Mouse (Mus musculus) brain, embryonic 14.5 days (tissue): Measurements from ENCODE around the gene Prss22.

Experiments
- CTCF ChIP-seq: fragments of 200-500 bp; IDR thresholded peaks from 2 replicates; pipeline ENCODE4 v1.5.1; 2012; ENCODE audit warnings: inconsistent platforms, mild to moderate bottlenecking, moderate library complexity, borderline replicate concordance; ENCODE audit not compliant: insufficient read depth, insufficient read length; ENCODE audit errors: extremely low read depth
- POLR2A ChIP-seq: fragments of 200-500 bp; IDR thresholded peaks from 2 replicates; pipeline ENCODE4 v1.6.1; 2012; ENCODE audit warnings: mild to moderate bottlenecking, inconsistent platforms, borderline replicate concordance; ENCODE audit not compliant: poor library complexity, insufficient read depth, insufficient read length, severe bottlenecking; ENCODE audit errors: extremely low read depth

GRCm38 (mm10) chr17:23998383-23998782, 483 bp upstream of the Prss22 start:
- TF ChIP-seq POLR2A (no peak), CTCF (no peak)
